Mouse (Mus musculus): ENCODE measurements around the gene Aadac. TPM values are rescaled to one million over a fixed set of nuclear protein-coding genes. Genes with fewer than 3 reads are reported as not detected.

The Aadac gene
- 0.89 TPM in 1 of 2 replicates, not detected in the other for polyA plus RNA-seq (2015; fragmentation: Nextera tagmentation; extraction: Ambion mirVana)

DNA sequence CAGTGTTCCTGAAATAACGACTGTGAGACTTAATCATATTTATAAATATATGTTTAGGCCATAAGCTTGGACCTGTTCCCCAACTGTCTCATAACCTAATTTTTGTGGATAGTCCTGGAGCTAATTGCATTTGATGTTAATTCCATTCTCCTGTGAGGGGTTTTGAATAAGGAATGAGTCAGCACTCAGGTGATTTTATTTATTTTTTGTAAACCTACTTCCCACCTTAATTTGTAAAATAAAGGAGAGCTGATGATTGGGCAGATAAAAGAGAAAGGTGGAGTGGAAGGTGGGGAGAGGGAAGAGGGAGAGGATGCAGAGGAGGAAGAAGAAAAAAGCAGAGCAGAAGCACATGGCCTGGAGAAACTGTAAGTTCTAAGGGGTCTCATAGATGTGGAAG is at the start of gene Aadac:
TSS of gene Aadac (plus strand) at position 301 of the 400 bp plus-strand sequence.
- Histone ChIP-seq H3K4me1 (no peaks in the 10 kb centered on the region), H3K4me2 (replicated peaks) (no peak within 1 kb of the TSS), H3K9ac (no peak within 1 kb of the TSS), H3K4me3 (no peak within 1 kb of the TSS), H3K9me3 (no peaks in the 10 kb centered on the region), H3K27ac (no peak within 1 kb of the TSS), H3K27me3 (no peaks in the 10 kb centered on the region), H3K36me3 (no peaks in the 10 kb centered on the region)
- no peak for ATAC-seq (ENCODE audit: low FRiP score, low read depth)
- 76% methylated on average over 1 of the region's 1 CpGs for WGBS

DNA sequence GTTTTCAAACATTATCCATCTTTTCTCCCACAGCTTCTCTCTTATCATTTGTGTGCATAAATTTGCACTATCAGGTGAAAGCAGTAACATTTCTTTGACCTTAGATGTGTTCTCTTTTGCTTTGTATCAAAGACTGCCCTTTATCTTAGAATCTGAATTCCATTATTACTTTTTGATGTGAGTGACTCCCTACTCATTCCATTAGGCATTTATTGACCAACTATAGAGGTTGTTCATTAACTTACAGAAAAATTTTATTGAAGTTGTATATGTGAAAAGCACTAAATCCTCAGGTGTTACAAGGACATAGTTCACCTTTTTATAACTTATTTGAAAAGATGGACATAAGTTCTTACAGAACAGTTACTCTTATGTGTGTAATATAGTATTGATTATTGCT is 21.9 kb upstream of the Aadac start:
- H3K36me3 ChIP-seq: no peaks in the 10 kb centered on the region
- H3K4me2 ChIP-seq (replicated peaks): no peak overlapping the region
- no peak overlapping the region for H3K9ac ChIP-seq
- H3K4me3 ChIP-seq: no peak overlapping the region
- no peaks in the 10 kb centered on the region for H3K27me3 ChIP-seq
- H3K9me3 ChIP-seq: no peaks in the 10 kb centered on the region
- H3K4me1 ChIP-seq: no peaks in the 10 kb centered on the region
- H3K27ac ChIP-seq: no peak overlapping the region
- no peak for ATAC-seq (ENCODE audit: low FRiP score, low read depth)

DNA sequence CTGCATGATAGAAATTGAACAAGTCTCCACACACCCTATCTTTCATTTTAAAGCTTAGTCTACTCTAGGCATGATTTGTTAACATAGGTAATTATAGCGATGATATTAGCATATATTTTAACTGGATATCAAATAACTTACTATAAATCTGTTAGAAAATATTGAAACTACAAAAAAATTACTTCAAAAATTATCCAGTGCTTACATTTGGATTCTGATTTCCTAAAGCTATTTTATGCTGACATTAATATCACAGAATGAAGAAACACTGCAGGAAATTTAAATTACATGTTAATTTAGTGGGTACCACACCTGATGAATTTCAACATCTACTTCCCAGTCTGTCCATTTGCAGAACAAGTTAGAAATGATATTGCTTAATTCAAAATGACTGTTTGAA is 19.1 kb upstream of the Aadac start, which contains the start of gene Aadacl2:
TSS of gene Aadacl2 (plus strand) at position 301 of the 400 bp plus-strand sequence.
- H3K36me3 ChIP-seq: no peaks in the 10 kb centered on the region
- H3K4me3 ChIP-seq: no peak within 1 kb of the TSS
- H3K27ac ChIP-seq: no peak within 1 kb of the TSS
- ATAC-seq (ENCODE audit: low FRiP score, low read depth): no peak
- H3K27me3 ChIP-seq: no peaks in the 10 kb centered on the region
- H3K9me3 ChIP-seq: no peaks in the 10 kb centered on the region
- no peaks in the 10 kb centered on the region for H3K4me1 ChIP-seq
- no peak within 1 kb of the TSS for H3K9ac ChIP-seq
- no peak within 1 kb of the TSS for H3K4me2 ChIP-seq (replicated peaks)
- WGBS: 77% methylated on average over 1 of the region's 1 CpGs

DNA sequence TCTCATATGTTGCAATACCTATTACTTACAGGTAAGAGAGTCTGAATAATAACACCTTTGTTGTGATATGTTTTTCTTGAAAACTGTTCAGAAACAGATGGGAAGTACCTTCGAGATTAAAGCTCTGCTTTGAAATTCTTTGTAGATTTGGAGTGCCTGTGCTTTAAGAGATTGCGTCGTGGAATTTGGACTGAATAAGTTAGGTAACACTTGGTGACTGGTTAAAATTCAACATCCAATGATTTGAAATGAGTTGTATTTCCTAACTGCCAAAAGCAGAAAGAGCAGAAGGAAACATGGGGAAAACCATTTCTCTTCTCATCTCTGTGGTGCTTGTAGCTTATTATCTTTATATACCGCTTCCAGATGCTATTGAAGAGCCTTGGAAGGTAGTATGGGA is 6.0 kb downstream of the Aadac start:
- Histone ChIP-seq H3K9ac (no peak overlapping the region), H3K36me3 (no peaks in the 10 kb centered on the region), H3K9me3 (no peaks in the 10 kb centered on the region), H3K4me1 (no peaks in the 10 kb centered on the region), H3K27me3 (no peaks in the 10 kb centered on the region), H3K4me3 (no peak overlapping the region), H3K4me2 (replicated peaks) (no peak overlapping the region), H3K27ac (no peak overlapping the region)
- 86% methylated on average over 4 of the region's 4 CpGs for WGBS
- ATAC-seq (ENCODE audit: low FRiP score, low read depth): no peak

DNA sequence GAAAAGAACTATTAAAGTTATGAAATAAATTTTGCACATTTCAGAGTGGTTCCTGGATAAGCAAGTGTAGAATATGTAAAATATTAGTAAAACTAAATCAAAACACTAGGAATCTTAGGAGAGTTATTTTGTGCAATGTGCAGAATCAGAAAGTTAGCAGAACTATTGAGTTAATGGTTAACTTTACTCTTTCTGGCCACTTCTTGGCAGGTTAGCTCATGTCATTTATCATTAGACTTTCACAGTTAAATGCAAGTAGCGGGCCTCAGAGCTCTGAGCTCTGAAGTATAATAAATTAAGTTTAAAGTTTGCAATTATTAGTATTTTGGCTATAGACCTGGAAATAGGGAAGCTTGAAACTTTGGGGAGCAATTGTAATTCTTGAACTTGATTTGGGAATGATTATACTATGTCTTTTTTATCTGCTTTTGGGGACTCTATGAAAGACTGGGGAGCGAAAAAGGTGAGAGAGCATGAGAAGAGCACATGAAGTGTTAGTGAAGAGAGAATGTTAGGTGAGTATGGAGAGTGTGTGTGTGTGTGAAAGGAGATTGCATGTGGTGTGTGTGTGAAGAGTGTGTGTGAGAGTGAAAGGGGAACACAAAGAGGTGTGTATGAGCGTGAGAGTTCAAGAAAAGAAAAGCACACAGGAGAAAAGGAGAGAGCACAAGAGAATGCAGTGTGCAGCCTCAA is 20.9 kb downstream of the Aadac start:
- H3K27me3 ChIP-seq: no peaks in the 10 kb centered on the region
- no peaks in the 10 kb centered on the region for H3K4me1 ChIP-seq
- no peak overlapping the region for H3K27ac ChIP-seq
- H3K36me3 ChIP-seq: no peaks in the 10 kb centered on the region
- H3K9ac ChIP-seq: no peak overlapping the region
- ATAC-seq (ENCODE audit: low FRiP score, low read depth): no peak
- no peaks in the 10 kb centered on the region for H3K9me3 ChIP-seq
- WGBS: 74% methylated on average over 3 of the region's 3 CpGs
- H3K4me2 ChIP-seq (replicated peaks): no peak overlapping the region
- H3K4me3 ChIP-seq: no peak overlapping the region

DNA sequence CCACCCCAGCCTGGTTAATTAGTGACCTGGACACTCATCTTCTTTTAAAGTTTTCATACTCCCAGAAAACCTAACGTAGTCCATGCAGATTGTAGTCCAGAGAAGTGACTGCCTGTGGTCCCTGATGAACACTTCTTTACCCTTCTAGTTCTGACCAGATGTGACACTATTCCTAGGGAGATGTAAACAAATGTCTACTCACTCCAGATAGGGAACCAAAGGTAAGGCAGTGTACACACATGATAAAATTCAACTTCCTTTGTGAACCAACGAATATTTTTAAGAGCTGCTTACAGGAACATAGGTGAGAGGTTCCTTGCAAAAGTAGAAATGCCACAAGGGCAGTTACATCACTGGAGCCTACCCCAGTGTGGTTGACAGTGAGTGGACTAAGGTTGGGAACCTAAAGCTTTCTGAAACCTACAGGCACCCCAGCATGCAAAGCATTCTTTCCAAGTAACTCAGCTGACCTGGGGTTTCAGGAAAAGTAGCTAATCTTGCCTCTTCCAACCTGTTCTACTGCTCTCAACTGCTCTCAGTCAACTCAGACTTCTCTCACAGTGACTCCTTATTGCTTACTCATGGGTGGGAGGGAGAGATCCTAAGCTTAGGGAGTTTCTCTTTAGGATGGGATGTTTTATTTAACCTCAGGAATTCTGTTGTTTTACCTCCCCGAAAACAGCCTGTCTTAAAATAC is 27.9 kb downstream of the Aadac start:
- Histone ChIP-seq H3K27ac (no peak overlapping the region), H3K9ac (no peak overlapping the region), H3K36me3 (no peaks in the 10 kb centered on the region), H3K27me3 (no peaks in the 10 kb centered on the region), H3K4me2 (replicated peaks) (no peak overlapping the region), H3K9me3 (no peaks in the 10 kb centered on the region; the same call in 1 of the 2 replicates), H3K4me1 (no peaks in the 10 kb centered on the region), H3K4me3 (no peak overlapping the region)
- ATAC-seq (ENCODE audit: low FRiP score, low read depth): no peak
- 75% methylated on average over 3 of the region's 3 CpGs for WGBS

DNA sequence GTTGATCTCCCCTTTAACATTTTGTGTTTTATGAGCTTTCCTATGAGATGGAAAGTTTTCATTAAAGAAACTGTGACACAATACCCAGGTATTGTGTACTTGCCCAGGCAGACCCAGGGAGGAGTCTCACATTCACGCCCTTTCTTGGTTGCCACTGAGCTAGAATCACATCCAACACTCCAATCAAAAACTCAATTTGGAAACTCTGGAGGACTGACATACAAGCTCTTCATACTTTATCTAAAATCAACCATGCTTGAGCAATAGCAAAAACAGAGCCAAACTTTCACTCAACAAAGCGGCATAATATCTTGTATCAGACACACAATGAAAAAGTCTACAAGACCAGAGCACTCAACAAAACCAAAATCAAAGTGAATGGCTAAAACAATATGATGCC is 28.4 kb downstream of the Aadac start:
- no peak for ATAC-seq (ENCODE audit: low FRiP score, low read depth)
- no peak overlapping the region for H3K27ac ChIP-seq
- no peak overlapping the region for H3K9ac ChIP-seq
- WGBS: 77% methylated on average over 2 of the region's 2 CpGs
- no peaks in the 10 kb centered on the region for H3K36me3 ChIP-seq
- H3K4me1 ChIP-seq: no peaks in the 10 kb centered on the region
- H3K4me3 ChIP-seq: no peak overlapping the region
- H3K9me3 ChIP-seq: no peaks in the 10 kb centered on the region; the same call in 1 of the 2 replicates
- no peak overlapping the region for H3K4me2 ChIP-seq (replicated peaks)
- no peaks in the 10 kb centered on the region for H3K27me3 ChIP-seq

DNA sequence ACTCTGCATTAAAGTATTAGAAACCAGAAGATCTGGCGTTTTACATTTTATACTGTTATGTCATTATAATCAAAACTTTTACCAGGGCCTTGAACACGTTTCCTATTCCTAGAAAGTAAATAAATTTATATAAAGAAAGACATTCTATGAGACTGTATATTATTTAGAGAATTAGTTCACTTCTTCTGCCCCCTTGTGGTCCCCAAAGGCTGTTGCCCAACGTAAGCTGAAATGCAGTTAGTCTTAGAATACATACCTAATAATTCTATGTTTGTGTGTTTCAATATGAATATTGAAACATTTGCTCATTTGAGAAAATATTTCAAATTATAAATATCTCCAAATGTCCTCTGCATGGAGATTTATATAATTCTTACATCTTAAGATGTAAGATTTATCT is 30.9 kb downstream of the Aadac start:
- Histone ChIP-seq H3K4me3 (no peak overlapping the region), H3K4me2 (replicated peaks) (no peak overlapping the region), H3K27me3 (no peaks in the 10 kb centered on the region), H3K9me3 (no peaks in the 10 kb centered on the region; the same call in 1 of the 2 replicates), H3K36me3 (no peaks in the 10 kb centered on the region), H3K9ac (no peak overlapping the region), H3K4me1 (no peaks in the 10 kb centered on the region), H3K27ac (no peak overlapping the region)
- ATAC-seq (ENCODE audit: low FRiP score, low read depth): no peak
- 32% methylated on average over 3 of the region's 3 CpGs for WGBS

DNA sequence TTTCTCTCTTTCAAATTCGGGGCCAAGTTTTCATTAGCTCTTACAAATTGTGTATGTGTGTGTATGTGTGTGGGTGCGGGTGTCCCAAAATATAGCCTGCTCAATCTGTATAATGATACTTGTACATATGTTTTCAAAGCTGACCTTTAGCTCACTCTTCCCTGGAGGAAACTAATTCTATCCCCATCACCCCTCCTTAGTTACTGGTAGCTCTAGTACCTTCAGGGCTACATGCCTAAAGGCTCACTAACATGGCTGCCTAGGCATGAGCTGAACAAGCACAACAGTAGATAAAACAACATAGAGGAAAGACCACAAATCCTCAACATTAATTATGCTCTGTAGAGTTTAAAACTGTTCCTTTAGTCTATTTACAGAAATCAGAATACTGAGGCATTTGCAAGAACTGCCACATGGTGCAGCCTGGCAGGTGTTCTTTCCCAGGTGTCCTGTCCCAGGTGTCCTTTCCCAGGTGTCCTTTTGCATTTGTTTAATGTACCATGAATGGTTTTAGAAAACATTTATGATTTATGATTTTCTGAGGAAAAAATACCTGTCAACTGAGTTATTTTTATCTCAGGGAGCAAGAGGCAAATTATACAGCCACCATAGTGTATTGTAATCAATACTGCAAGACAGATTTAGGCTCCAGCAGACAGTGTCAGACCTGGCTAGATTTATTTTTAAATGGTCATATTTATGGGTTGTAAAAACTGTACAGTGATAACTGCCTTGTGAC is 31.7 kb downstream of the Aadac start:
- no peak overlapping the region for H3K4me2 ChIP-seq (replicated peaks)
- no peaks in the 10 kb centered on the region for H3K4me1 ChIP-seq
- H3K9ac ChIP-seq: no peak overlapping the region
- no peaks in the 10 kb centered on the region for H3K36me3 ChIP-seq
- no peak for ATAC-seq (ENCODE audit: low FRiP score, low read depth)
- H3K4me3 ChIP-seq: no peak overlapping the region
- H3K27me3 ChIP-seq: no peaks in the 10 kb centered on the region
- H3K9me3 ChIP-seq: no peaks in the 10 kb centered on the region; the same call in 1 of the 2 replicates
- H3K27ac ChIP-seq: no peak overlapping the region
- WGBS: 79% methylated on average over 2 of the region's 2 CpGs

DNA sequence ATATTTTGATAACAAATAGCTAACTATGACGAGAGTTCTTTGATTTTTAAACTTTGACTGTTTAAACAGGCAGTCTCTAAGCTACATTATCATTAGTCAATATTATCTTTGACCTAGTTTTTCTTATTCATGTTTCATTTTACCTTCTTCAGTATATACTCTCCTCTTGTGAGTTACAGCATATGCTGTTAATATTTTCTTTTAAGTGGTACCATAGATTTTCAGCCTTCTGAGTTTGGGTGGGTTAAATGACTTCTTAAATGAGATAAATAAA is 32.2 kb downstream of the Aadac start:
- no peak for ATAC-seq (ENCODE audit: low FRiP score, low read depth)
- H3K27ac ChIP-seq: no peak overlapping the region
- H3K9ac ChIP-seq: no peak overlapping the region
- no peak overlapping the region for H3K4me3 ChIP-seq
- no peaks in the 10 kb centered on the region for H3K4me1 ChIP-seq
- H3K4me2 ChIP-seq (replicated peaks): no peak overlapping the region
- no peaks in the 10 kb centered on the region for H3K36me3 ChIP-seq
- no peaks in the 10 kb centered on the region; the same call in 1 of the 2 replicates for H3K9me3 ChIP-seq
- no peaks in the 10 kb centered on the region for H3K27me3 ChIP-seq
- 75% methylated on average over 1 of the region's 1 CpGs for WGBS

DNA sequence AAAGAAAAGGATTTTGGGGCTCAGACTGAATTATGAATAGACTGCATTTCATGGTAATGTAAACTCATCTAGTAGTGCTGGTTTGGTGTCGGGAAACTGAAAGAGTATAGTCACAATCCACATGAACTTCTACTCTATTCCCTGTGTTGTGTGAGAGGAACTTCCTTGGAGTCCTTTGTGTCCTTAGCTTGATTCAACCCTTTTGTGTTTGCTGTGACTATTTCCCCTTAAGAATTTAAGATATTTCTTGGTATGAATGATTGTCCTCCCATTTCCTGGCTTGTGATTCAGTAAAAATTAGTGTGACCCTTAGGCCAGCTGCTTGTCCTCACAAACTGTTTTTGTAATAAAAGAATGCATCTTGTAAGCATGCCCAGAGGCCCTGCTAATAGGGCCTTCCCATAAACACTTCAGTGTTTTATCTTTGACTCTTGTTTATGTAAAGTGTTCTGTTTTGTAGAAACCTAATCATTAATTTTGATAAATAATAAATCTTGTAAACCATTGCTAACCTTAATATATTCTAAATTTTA is 53.4 kb downstream of the Aadac start:
- 0 out of 2 replicates have a peak, but pooled peaks cover 6% of the 10 kb centered on the region for H3K4me1 ChIP-seq
- H3K4me3 ChIP-seq: no peak overlapping the region
- H3K9me3 ChIP-seq: no peaks in the 10 kb centered on the region
- no peak overlapping the region for H3K9ac ChIP-seq
- H3K27ac ChIP-seq: no peak overlapping the region
- WGBS: 88% methylated on average over 1 of the region's 1 CpGs
- ATAC-seq (ENCODE audit: low FRiP score, low read depth): no peak
- H3K36me3 ChIP-seq: no peaks in the 10 kb centered on the region
- H3K27me3 ChIP-seq: no peaks in the 10 kb centered on the region
- H3K4me2 ChIP-seq (replicated peaks): no peak overlapping the region

DNA sequence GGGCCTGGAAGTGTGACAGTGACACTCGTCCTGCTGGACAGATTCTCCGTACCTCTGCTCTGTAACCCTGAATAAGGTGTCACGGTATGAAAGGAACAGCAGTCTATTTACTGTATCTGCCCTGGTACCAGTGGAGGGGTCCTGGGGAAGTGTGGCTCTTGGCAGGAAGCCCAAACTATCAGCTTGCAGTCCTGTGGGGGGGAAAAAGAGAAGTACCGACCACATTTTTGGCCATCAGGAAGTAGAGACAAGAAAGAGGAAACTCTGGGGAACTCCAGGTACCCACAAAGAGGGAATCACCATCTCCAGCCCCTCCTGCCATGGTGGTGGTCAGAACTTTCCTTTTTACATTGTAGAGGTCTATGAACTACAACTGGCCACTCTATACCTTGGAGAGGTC is 55.1 kb downstream of the Aadac start:
- no peak; the same call in 1 of the 2 replicates for ATAC-seq (ENCODE audit: low FRiP score, low read depth)
- Histone ChIP-seq H3K4me1 (0 out of 2 replicates have a peak, but pooled peaks cover 6% of the 10 kb centered on the region), H3K9me3 (no peaks in the 10 kb centered on the region), H3K4me2 (replicated peaks) (no peak overlapping the region), H3K36me3 (no peaks in the 10 kb centered on the region), H3K27ac (no peak overlapping the region), H3K4me3 (no peak overlapping the region), H3K27me3 (no peaks in the 10 kb centered on the region), H3K9ac (no peak overlapping the region)
- 51% methylated on average over 4 of the region's 4 CpGs for WGBS
